Mouse (Mus musculus) megakaryocyte, embryonic 14.5 days (primary cell): ENCODE data around the gene Txnrd2. TPM values are rescaled to one million over a fixed set of nuclear protein-coding genes. Genes with fewer than 3 reads are reported as not detected.

ENCODE experiments used
- H3K27me3 ChIP-seq: replicated peaks from 2 replicates; pipeline ENCODE3; 2012; ENCODE audit warnings: inconsistent platforms
- H3K36me3 ChIP-seq: replicated peaks from 2 replicates; pipeline ENCODE3; 2012; ENCODE audit warnings: low read length, inconsistent platforms, mixed read lengths
- H3K4me1 ChIP-seq: 2 replicates; pipeline ENCODE4 v1.6.1; 2012; ENCODE audit warnings: inconsistent platforms
- H3K4me3 ChIP-seq: replicated peaks from 2 replicates; pipeline ENCODE3; 2012; ENCODE audit warnings: moderate library complexity, mild to moderate bottlenecking, inconsistent platforms
- H3K9me3 ChIP-seq: 2 replicates; pipeline ENCODE4 v1.6.1; 2012; ENCODE audit warnings: inconsistent platforms
- FLI1 ChIP-seq: IDR thresholded peaks from 2 replicates; pipeline ENCODE4 v1.6.1; 2012; ENCODE audit warnings: low read length, inconsistent platforms, mixed read lengths
- GATA1 ChIP-seq: IDR thresholded peaks from 3 replicates; pipeline ENCODE4 v1.6.1; 2012; ENCODE audit warnings: mixed read lengths, low read length, inconsistent platforms, borderline replicate concordance
- polyA plus RNA-seq: library from polyadenylated mRNA; stranded (reverse); fragments of >175 nt; gene quantifications from 2 replicates; pipeline ENCODE4 v1.2.3, GENCODE M21; 2012; ENCODE audit warnings: low replicate concordance; ENCODE audit not compliant: insufficient read depth

Txnrd2 gene
- polyA plus RNA-seq, 1 experiment, result 6.9 TPM

GRCm38 (mm10) chr16:18416094-18416761 is 10.0 kb upstream of the Txnrd2 start:
- Histone ChIP-seq H3K4me1 (peaks cover 85% of the 10 kb centered on the region), H3K36me3 (peaks cover 84% of the 10 kb centered on the region), H3K9me3 (no peaks in the 10 kb centered on the region), H3K4me3 (no peak overlapping the region), H3K27me3 (no peaks in the 10 kb centered on the region)
- TF ChIP-seq GATA1 (no peak), FLI1 (no peak)

- Histone ChIP-seq H3K36me3 (peaks cover 83% of the 10 kb centered on the region), H3K4me1 (peaks cover 83% of the 10 kb centered on the region), H3K4me3 (no peak overlapping the region), H3K27me3 (no peaks in the 10 kb centered on the region), H3K9me3 (no peaks in the 10 kb centered on the region)
- no peak for TF ChIP-seq FLI1
- TF ChIP-seq GATA1, result no peak
These were observed 9.3 kb upstream of the Txnrd2 start for GRCm38 (mm10) chr16:18416837-18417236.

GRCm38 (mm10) chr16:18417491-18417890 is 8.7 kb upstream of the Txnrd2 start:
- H3K4me1 ChIP-seq, result peaks cover 79% of the 10 kb centered on the region
- H3K9me3 ChIP-seq, result no peaks in the 10 kb centered on the region
- H3K27me3 ChIP-seq, result no peaks in the 10 kb centered on the region
- TF ChIP-seq FLI1 (no peak), GATA1 (no peak)
- peaks cover 83% of the 10 kb centered on the region for H3K36me3 ChIP-seq
- no peak overlapping the region for H3K4me3 ChIP-seq

GRCm38 (mm10) chr16:18418756-18419602 is 7.2 kb upstream of the Txnrd2 start:
- Histone ChIP-seq H3K4me3 (no peak overlapping the region), H3K9me3 (no peaks in the 10 kb centered on the region), H3K36me3 (peaks cover 81% of the 10 kb centered on the region), H3K4me1 (peaks cover 69% of the 10 kb centered on the region), H3K27me3 (no peaks in the 10 kb centered on the region)
- TF ChIP-seq FLI1, result no peak
- no peak for TF ChIP-seq GATA1

- Histone ChIP-seq H3K9me3 (no peaks in the 10 kb centered on the region), H3K4me3 (no peak overlapping the region), H3K36me3 (peaks cover 82% of the 10 kb centered on the region), H3K4me1 (peaks cover 69% of the 10 kb centered on the region), H3K27me3 (no peaks in the 10 kb centered on the region)
- TF ChIP-seq GATA1, result no peak
These were observed 6.6 kb upstream of the Txnrd2 start for GRCm38 (mm10) chr16:18419603-18420026.

- no peaks in the 10 kb centered on the region for H3K27me3 ChIP-seq
- H3K36me3 ChIP-seq, result peaks cover 76% of the 10 kb centered on the region
- no peak for TF ChIP-seq FLI1
- TF ChIP-seq GATA1, result no peak
- peaks cover 73% of the 10 kb centered on the region for H3K4me1 ChIP-seq
- no peaks in the 10 kb centered on the region for H3K9me3 ChIP-seq
- H3K4me3 ChIP-seq, result no peak overlapping the region
These were observed 5.6 kb upstream of the Txnrd2 start for GRCm38 (mm10) chr16:18420571-18420970.

GRCm38 (mm10) chr16:18423203-18423914 is 2.8 kb upstream of the Txnrd2 start:
- TF ChIP-seq GATA1, result no peak
- TF ChIP-seq FLI1, result no peak
- Histone ChIP-seq H3K36me3 (peaks cover 55% of the 10 kb centered on the region), H3K4me3 (no peak overlapping the region), H3K9me3 (no peaks in the 10 kb centered on the region), H3K27me3 (no peaks in the 10 kb centered on the region), H3K4me1 (peaks cover 78% of the 10 kb centered on the region)

- Histone ChIP-seq H3K27me3 (no peaks in the 10 kb centered on the region), H3K9me3 (no peaks in the 10 kb centered on the region), H3K4me1 (peaks cover 78% of the 10 kb centered on the region), H3K36me3 (peaks cover 50% of the 10 kb centered on the region), H3K4me3 (no peak overlapping the region)
- TF ChIP-seq GATA1 (no peak), FLI1 (no peak)
These were observed 2.3 kb upstream of the Txnrd2 start for GRCm38 (mm10) chr16:18423915-18424265.

GRCm38 (mm10) chr16:18424364-18425045 is 1.7 kb upstream of the Txnrd2 start:
- no peak for TF ChIP-seq GATA1
- no peak for TF ChIP-seq FLI1

More at GRCm38 (mm10) chr16:18424364-18425045, 1.7 kb upstream of the Txnrd2 start:
- no peaks in the 10 kb centered on the region for H3K27me3 ChIP-seq
- H3K9me3 ChIP-seq, result no peaks in the 10 kb centered on the region
- peaks cover 78% of the 10 kb centered on the region for H3K4me1 ChIP-seq
- H3K36me3 ChIP-seq, result peaks cover 45% of the 10 kb centered on the region
- H3K4me3 ChIP-seq, result peak overlapping the region; percentile 44
